Mouse (Mus musculus): ENCODE measurements around the gene Rab31.

The Rab31 gene

DNA sequence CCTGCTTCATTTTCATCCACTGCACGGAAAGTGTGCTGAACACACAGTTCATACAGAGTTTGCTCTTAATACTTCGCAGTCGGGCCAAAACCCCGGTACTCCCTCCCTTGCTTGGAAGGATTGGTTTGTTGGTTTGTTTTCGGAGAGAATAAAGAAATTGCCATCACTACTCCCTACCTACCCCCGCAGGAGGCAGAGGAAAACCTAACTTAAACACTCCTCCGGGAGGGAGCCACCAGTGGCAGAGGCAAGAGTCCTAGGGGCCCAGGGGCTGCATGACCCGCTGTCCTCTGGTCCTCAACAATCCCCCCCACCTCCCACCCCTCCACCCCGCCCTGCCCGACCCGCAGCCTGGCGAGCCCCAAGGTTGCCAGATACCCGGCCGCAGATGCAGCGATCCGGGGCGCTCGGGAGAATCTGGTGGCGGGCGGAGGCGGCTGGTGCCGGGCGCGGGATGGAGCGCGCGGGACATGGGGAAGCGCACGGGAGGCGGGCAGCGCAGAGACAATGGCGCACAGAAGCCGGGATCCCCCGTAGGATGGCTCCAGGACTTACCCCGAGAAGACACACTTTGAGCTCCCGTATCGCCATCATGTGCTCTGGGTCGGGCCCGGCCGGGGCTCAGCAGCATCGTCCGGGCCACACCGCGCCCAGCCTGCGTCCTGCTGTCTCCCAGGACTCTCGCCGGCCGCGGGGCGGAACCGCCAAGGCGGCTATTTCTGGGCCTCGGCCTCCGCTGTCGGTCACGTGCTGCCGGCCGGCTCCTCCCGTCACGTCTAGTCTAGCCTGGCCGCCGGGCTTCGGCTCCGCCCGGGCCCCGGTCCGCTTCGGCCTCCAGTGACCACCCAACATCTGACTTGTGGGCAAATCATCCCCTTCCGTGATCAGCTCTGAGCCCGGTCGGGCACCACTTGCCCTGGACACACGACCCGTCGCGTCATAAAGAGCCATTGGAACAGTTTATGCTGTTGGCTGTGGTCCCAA, at the start of gene Rab31:
TSS of gene Rab31 (minus strand) at position 802 of the 984 bp plus-strand sequence.
- no peak for DNase-seq (ENCODE audit: low read depth)

DNA sequence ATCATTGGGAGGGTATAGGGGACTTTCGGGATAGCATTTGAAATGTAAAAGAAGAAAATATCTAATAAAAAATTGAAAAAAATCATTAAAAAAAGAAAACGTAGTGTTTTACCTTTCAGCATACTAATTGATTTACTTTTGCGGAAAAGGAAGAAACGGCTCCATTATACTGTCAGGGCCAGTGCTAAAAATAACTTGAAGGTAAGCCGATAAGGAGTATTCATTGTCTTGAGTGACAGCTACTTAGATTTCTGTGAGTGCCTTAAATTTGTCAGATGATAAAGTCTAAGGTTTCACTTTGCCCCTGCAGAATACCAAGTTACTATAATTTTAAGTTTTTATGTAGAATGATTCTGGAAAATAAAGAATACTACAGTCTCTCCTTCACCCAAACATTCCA, 47.6 kb upstream of the Rab31 start:
- no peak for DNase-seq (ENCODE audit: low read depth)

DNA sequence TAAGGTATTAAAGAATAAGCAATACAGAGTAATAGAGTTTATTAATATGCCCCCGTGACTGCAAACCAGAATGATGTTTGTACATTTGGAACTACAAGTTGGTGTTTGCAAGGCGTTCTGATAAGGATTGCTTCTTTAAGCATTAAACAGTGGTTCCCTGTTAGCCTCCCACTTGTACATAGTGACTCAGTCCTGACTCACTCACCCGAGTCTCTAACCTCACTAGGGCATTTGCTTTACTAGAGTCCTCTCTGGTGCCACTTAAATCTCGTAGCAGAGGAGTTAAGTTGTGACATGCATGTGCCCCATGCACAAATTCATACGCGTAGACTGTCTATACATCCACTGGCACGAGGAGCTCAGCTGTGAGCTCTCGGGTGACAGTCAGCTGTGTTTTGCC, 41.2 kb upstream of the Rab31 start:
- DNase-seq (ENCODE audit: low read depth) = no peak

DNA sequence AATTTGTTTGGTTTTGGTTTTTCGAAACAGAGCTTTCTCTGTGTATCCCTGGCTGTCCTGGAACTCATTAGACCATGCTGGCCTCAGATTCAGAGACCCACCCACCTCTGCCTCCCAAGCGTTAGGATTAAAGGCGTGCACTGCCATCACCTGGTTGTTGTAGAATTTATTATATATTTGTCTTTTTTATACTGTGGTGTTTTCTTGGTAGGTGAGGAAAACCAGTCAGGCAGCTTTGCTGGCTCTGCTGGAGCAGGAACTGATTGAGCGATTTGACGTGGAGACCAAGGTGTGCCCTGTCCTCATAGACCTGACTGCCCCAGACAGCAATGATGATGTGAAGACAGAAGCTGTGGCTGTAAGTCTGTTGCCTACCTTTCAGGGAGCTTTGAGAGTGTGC, 38.5 kb upstream of the Rab31 start:
- DNase-seq (ENCODE audit: low read depth) = no peak

DNA sequence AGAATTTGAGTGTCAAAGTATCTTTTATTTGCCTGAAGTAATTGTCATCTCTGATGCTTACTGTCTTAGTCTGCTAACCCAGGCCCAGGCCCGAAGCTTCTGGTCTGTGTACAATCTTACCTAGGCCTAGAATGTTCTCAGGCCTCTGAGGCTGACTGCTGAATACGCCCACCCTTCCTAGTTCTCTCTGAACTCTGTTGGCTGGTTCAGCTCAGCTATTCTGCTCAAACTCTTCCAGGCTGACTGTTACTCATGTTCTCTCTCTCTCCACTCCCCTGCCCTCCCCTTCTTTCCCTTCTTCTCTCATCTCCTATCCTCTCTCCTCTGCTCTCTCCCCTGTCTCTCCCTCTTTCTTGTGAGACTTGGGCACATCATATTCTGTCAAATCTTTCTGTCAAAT, 33.9 kb upstream of the Rab31 start:
- DNase-seq (ENCODE audit: low read depth) = no peak

DNA sequence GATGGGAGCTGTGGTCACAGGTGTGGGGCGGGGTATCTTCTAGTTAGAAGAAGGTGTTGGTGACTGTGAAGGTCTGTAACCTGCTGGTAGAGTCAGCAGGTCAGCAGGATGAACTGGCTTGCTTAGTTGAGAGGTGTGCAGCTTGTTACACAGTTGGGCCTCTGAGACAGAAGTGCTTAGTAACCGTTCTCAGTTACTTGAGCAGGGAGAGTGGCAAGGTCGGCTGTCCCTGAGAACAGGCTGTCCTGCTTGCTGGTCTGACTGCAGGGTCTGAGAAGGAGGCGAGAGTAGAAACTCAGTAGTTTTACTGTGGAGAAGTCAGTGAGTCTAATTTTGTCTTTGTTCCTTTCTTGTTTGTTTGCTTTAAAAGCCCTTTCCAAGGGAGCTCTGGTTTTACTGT, 33.4 kb upstream of the Rab31 start:
- DNase-seq (ENCODE audit: low read depth) = no peak

DNA sequence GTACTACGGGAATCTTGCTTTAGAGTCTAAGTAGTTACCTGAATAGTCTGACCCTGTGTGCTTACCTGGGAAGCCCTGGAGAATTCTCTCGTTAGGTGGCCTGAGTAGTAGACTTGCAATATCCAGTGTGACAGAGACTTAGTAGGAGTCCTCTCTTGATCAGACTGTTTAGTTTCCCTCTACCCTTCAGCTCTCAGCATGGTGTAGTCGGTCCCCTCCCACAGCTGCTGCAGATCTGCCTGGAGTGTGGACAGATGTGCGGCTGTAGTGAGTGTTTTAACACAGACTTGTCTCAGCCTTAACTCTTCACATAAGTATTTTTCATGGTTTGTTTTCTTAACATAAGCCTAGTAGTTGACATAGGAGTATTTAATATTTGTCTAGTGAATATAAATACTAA, 29.5 kb upstream of the Rab31 start:
- DNase-seq (ENCODE audit: low read depth) = no peak

DNA sequence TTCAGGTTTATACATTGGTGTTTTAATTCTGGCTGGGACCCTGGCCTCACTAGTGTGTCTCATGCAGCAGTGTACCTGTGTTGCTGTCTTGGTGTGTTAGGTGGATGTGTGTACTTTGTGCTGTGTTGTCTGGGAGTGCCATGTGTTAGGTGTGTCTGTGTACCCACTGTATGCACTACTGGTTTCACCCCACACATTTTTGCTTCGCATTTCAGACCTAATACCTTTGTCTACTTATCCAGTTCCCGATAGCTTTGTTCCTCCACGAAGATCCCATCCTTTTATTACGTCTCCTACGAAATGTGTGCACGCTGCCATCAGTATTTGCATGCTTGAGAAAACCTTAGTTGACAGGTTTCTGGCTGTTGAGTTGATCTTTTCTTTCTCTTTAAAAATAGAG, 27.9 kb upstream of the Rab31 start:
- DNase-seq (ENCODE audit: low read depth) = no peak

DNA sequence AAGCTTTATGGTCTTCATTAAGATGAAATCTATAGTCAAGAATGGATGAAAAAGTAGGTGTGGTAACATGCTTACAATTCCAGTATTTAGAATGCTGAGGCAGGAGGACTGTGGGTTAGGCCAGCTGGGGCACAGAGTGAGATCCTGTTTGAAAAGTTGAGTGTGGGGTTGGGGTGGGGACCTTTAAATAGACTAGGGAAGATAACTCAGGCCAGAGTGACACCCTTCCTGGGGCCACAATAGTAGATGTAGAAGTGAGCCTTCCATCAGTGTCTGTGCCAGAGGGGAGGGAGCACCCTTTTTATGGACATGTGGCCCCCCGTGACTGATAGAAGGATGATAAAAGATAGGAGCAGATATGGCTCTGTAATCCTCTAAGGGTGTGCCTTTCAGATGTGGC, 26.8 kb upstream of the Rab31 start:
- no peak for DNase-seq (ENCODE audit: low read depth)

DNA sequence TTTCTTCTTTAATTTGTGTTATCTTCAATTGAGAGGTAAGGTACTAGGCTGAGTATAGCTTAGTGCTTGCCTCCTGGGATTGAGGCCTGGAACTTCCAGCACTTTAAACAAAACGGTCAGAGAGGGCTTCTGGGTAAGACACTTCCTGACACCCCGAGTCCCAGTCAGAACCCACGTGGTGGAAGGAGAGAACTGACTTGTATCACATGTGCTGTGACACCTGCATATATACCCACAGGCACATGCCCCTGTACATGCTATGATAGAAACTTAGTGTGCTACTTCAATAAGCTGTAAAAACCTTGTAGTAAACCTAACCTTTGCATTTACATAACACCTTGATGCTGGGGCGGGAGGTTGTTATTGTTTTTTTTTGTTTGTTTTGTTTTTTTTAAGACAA, 25.9 kb upstream of the Rab31 start:
- no peak for DNase-seq (ENCODE audit: low read depth)

DNA sequence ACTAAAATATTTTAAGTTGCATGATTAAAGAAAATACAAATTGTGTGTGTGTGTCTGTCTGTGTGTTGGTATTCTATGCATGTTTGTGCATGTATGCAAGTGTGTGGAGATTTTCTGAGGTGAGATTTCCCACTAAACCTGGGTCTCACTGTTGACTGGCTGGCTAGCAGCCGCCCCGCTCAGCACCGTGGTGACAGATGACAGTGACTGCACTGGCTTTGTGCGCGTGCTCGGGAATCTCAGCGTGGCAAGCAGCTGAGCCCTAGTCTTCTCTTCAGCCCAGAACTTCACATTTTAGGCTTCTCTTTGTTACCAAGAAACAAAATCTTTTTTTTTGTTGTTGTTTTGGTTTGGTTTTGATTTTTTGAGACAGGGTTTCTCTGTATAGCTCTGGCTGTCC, 23.5 kb upstream of the Rab31 start:
- DNase-seq (ENCODE audit: low read depth) = no peak

DNA sequence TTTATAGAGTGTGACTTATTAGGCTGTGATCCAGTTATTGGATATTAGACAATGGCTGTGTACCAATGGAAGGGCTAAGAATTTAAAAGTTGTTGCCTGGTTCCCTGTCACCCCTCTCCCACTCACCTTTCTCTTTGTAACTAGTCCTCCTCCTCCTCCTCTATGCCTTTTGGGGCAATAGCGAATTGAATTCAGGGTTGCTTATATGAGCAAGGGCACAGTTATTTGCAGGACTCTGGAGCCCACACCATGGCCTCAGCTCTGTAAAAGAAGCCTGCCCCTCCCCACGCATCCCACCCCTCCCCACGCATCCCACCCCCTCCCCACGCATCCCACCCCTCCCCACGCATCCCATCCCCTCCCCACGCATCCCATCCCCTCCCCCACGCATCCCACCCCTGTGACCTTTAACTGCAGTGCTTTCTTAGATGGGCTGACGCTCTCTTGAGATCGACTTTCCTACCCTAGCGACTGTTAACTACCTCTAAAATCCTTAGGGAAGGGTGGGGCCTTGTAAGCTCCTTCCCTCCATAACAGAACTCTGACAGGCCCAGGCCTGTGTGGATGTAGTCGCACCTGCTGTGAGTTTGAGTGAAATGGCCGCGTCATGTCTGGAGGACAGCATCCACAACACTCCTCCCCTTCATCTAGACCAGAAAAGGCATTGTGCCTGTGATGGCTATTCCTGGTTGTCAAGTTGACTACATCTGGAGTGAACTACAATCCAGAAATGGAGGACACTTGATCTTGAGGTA, 21.7 kb upstream of the Rab31 start:
- DNase-seq (ENCODE audit: low read depth) = no peak

DNA sequence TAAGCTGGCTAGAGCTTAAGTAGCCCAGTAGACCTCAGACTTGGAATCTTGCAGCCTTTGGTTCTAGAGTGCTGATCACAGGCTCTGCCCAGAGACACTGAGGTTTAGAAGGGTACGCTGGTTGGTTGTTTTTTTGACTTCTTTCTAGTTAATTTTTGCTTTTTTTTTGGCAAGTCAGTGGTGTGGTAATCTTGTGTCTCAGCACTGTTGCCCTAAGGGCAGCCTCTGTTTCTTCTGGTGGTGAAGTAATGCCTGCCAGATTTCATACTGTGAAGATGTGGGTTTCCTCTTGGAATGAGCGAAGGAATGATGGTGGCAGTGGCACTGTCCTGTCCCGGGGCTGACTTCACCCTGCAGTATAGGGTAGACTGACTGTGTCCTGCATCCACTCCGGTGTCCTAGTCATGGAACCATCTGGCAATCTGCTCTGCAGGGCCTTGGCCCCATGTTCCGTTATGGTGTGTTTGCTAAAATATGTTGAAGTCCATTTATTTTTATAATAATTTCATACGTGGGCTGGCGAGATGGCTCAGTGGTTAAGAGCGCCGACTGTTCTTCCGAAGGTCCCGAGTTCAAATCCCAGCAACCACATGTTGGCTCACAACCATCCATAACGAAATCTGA, 20.9 kb upstream of the Rab31 start:
- no peak for DNase-seq (ENCODE audit: low read depth)

DNA sequence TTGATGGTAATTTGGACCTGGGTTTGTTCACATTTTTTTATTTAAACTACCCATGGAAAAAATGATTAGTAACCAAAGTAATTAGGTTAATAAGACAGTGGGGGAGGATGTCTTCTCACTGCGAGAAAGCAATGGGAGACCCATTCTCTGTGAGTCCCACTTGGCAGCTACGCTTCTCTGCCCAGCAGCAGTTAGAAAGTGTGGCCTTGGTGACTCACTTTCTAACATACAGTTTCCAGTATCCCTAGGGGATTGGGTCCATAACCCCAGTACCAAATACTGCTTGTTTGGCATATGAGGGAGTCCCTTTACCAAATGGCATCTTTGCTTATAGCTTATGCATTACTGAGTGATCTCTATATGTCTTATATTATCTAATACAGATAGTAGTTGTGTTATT, 18.6 kb upstream of the Rab31 start:
- DNase-seq (ENCODE audit: low read depth) = no peak

DNA sequence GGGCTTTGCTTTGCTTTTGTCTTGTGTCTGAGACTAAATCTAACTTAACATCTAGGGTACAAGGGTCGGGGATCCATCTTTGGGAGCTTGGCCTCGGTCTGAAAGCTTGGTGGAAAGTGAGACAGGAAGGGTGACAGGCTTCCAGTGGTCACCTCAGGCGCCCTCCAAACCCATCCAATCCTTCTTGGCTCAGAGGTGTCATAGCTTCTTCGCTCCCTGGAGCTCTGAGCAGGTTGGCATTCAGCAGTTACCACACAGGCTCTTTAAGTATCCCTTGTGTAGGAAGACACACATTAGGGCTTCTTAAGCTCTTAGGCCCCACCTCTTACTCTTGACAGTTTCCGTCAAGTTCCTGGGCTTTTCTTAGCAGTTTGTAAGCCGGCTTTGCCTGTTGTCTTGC, 17.0 kb upstream of the Rab31 start:
- DNase-seq (ENCODE audit: low read depth) = no peak

DNA sequence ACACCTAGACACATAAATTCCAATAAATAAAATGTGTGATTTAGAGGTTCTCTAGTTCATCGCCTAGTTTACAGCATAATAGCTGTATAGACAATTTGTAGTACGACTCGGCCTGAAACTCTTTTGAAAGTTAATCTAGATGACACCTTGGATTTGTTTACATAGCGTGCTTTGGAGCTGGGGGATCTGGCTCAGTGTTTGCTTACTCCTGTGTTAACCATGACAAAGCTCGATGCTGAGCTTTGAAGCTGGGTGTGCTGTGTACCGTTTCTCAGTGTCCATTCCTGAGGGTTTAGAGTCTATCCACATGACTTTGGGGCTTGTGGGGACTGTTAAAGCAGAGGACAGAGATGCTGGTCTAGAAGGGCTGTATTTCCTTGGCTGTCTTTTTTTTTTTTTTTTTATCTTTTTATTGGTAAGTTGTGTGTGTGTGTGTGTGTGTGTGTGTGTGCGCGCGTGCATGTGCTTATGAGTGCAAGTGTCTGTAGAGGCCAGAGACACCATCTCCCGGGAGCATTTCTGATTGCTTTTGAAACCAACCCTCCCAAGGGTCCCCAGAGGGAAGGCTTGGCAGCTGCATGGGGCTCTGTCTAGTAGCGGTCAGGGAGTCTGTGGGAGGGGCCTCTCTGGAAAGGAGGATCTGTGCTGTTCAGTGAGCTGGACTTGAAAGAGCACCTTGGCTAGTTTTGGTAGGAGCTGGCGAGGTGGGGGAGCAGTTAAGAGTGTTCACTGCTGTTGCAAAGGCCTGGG, 16.2 kb upstream of the Rab31 start:
- no peak for DNase-seq (ENCODE audit: low read depth)

DNA sequence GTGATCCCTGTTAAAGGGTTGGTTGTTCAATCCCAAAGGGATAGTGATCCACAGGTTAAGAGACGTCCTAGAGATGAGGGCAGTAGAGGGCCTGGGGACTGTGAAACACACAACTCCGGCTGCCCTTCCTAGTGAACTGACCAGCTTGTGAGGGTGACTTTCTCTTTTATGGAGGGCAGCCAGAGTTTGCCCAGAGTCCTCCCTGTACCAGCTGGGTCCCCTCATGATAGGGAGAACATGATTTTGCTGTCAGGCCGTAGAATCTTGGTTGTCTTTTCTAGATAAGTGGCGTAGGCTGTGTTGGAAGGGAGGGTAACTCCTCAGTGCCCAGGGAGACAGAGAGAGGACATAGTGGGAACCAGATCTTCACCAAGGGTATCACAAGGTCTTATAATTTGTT, 14.7 kb upstream of the Rab31 start:
- DNase-seq (ENCODE audit: low read depth) = no peak

DNA sequence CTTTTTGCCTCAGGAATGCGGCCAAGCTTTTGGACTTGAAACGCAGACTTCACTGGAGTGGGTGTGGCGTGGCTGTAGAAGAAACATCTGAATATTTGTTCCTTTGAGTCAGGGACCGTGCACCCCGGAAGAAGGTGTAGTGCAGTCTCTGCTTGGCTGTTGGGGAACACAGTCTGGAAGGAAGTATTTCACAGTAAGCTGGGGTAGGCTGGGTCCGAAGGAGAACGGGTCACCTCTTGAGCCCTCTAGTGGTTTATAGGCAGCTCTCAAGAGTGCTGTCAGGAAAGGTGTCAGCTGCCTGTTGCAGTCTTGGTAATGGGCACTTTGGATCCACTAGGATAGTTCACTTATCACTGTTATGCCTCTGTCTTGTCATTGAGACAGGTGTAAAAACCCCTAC, 13.7 kb upstream of the Rab31 start:
- DNase-seq (ENCODE audit: low read depth) = no peak

DNA sequence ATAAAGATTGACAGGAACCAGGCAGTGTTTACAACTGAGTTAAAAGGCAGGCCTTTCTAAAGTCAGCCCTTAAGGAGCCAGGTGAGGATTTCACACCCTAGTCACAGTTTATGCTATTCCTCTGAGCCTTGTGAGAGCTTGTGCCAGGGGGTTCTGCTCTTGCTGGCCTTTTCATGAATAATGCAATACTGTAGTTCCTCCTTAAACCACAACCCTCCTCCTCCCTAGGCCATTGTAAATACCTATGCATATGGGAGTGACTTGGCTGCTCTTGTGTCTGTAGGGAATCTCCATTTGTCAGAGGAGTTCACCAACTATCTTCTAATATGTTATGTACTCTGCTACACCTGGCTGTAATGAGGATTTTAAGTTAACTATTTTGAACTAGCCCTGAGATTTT, 13.2 kb upstream of the Rab31 start:
- no peak for DNase-seq (ENCODE audit: low read depth)

DNA sequence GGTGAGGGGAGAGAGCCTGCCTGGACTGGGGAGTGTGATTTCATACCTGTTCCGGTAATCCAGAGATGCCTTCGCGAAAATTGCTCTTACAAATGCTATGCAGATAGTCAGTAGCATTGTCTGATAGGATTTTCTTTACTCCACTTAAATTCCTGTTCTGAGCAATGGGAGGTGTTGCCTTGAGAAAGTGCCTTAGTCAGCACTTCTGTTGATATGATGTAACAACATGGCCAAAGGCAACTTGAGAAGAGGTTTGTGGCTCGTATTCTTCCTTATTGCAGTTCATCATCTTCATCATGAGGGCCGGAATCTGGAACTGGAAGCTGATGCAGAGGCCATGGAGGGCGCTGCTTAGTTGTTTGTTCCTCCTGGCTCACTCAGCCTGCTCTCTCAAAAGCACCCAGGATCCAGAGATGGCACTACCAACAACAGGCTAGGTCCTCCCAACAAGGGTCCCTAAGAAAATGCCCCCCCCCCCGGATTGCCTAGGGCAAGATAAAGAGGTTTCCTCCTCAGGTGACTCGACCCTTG, 12.1 kb upstream of the Rab31 start:
- no peak for DNase-seq (ENCODE audit: low read depth)

DNA sequence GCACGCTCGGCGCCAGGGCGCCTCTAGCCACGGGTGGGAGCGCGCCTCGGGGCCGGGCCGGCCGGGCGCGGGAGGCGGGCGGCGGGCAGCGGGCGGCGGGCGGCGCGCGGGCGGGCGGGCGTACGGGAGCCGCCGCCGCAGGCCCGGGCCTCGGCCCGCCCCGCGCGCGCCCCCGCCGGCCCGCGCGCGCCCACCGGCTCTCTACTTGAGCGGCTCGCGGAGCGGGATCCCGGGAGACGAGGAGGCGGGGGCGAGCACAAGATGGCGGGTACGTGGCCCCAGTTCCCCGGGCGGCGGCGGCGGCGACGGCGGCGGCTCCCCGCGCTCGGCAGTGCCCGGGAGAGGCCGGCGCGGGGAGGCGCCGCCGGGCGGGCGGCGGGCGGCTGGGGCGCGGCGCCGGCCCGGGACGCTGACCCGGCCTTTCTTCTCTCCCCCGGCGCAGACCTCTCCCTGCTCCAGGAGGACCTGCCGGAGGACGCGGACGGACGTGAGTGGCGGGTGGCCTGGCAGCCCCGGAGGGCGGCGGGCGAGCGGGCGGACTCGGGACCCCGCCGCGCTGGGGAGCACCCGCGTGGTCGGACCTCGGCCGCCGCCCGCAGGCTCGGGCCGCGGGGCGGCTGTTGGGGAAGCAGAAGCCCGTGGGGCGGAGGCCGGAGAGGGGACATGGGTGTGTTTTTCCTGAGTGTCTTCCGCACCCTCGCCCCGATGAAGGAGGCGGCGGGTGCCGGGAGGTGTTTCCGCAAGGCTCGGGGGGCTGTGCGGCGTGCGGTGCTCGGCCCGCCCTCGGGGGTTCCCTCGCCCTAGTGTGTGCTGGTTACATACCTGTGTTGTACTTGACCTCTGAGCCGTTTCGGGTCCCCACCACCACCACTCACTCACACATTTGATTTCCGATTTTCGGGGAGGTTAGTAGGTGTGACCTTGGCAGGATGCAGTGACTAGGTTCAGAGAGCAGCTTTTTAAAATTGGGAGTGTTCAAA, 10.9 kb upstream of the Rab31 start:
- DNase-seq (ENCODE audit: low read depth) = no peak
